Mouse (Mus musculus) heart, embryonic 12.5 days (tissue): ENCODE results near the gene Dock1. TPM values are rescaled to one million over a fixed set of nuclear protein-coding genes. Genes with fewer than 3 reads are reported as not detected.

Experiments
- ATAC-seq: fragments of 200-750 bp; cut with Nextera tagmentation; 2 replicates; pipeline ENCODE4 v1.8.0; 2017; ENCODE audit warnings: moderate TSS enrichment, moderate library complexity; ENCODE audit not compliant: insufficient number of reproducible peaks, low FRiP score
- H3K27ac ChIP-seq: fragments of 300-500 bp; sonication (generic); 2 replicates; pipeline ENCODE4 v1.5.1; 2016; ENCODE audit warnings: mild to moderate bottlenecking, moderate library complexity; ENCODE audit not compliant: poor library complexity, severe bottlenecking
- H3K27me3 ChIP-seq: fragments of 300-500 bp; sonication (generic); replicated peaks from 2 replicates; pipeline ENCODE4 v1.6.1; 2016; ENCODE audit warnings: mild to moderate bottlenecking, moderate library complexity
- H3K36me3 ChIP-seq: fragments of 300-500 bp; sonication (generic); 2 replicates; pipeline ENCODE4 v1.6.1; 2016; ENCODE audit warnings: mild to moderate bottlenecking, moderate library complexity
- H3K4me1 ChIP-seq: fragments of 300-500 bp; sonication (generic); replicated peaks from 2 replicates; pipeline ENCODE4 v1.6.1; 2016; ENCODE audit warnings: mild to moderate bottlenecking
- H3K4me2 ChIP-seq: fragments of 300-500 bp; sonication (generic); 2 replicates; pipeline ENCODE4 v1.6.1; 2016; ENCODE audit warnings: mild to moderate bottlenecking, moderate library complexity
- H3K4me3 ChIP-seq: fragments of 300-500 bp; sonication (generic); 2 replicates; pipeline ENCODE4 v1.5.1; 2016; ENCODE audit warnings: mild to moderate bottlenecking
- H3K9ac ChIP-seq: fragments of 300-500 bp; sonication (generic); 2 replicates; pipeline ENCODE4 v1.6.1; 2016; ENCODE audit warnings: mild to moderate bottlenecking, moderate library complexity
- H3K9me3 ChIP-seq: fragments of 300-500 bp; sonication (generic); replicated peaks from 2 replicates; pipeline ENCODE4 v1.6.1; 2016; ENCODE audit warnings: mild to moderate bottlenecking, moderate library complexity
- WGBS: fragments of 180-500 bp; shearing (Covaris S2); methylation state at CpG from one replicate; pipeline ENCODE4 v1.1.7; 2016; 5-methylcytosine and 5-hydroxymethylcytosine counted together
- polyA plus RNA-seq: library from polyadenylated mRNA; unstranded; fragments of >200 nt; fragmentation: Nextera tagmentation; extraction: Ambion mirVana; gene quantifications from 2 replicates; pipeline ENCODE4 v1.2.1, GENCODE M21; 2016

Gene Dock1
- polyA plus RNA-seq, 1 experiment from 2014 or later, result 31.9 TPM

- H3K27me3 ChIP-seq, result no peaks in the 10 kb centered on the region
- no peak overlapping the region for H3K4me2 ChIP-seq
- no peak overlapping the region for H3K9ac ChIP-seq
- no peaks in the 10 kb centered on the region for H3K36me3 ChIP-seq
- WGBS, result 77% methylated on average over 2 of the region's 2 CpGs
- no peaks in the 10 kb centered on the region for H3K4me1 ChIP-seq
- no peak for ATAC-seq
- H3K9me3 ChIP-seq, result no peaks in the 10 kb centered on the region
- no peak overlapping the region for H3K27ac ChIP-seq
- H3K4me3 ChIP-seq, result no peak overlapping the region
Observed at GRCm38 (mm10) chr7:135210831-135211230, 540.4 kb downstream of the Dock1 start.

- H3K9me3 ChIP-seq, result no peaks in the 10 kb centered on the region
- no peak overlapping the region for H3K27ac ChIP-seq
- no peak for ATAC-seq
- no peaks in the 10 kb centered on the region for H3K27me3 ChIP-seq
- H3K9ac ChIP-seq, result no peak overlapping the region
- no peaks in the 10 kb centered on the region for H3K36me3 ChIP-seq
- 13% methylated on average over 2 of the region's 2 CpGs for whole genome bisulfite sequencing
- H3K4me3 ChIP-seq, result no peak overlapping the region
- H3K4me1 ChIP-seq, result no peaks in the 10 kb centered on the region
- no peak overlapping the region for H3K4me2 ChIP-seq
Observed at GRCm38 (mm10) chr7:135212505-135212904, 542.1 kb downstream of the Dock1 start.

- whole genome bisulfite sequencing, result 74% methylated on average over 2 of the region's 2 CpGs
- H3K36me3 ChIP-seq, result no peaks in the 10 kb centered on the region
- no peaks in the 10 kb centered on the region for H3K27me3 ChIP-seq
- H3K9ac ChIP-seq, result no peak overlapping the region
- H3K27ac ChIP-seq, result no peak overlapping the region
- ATAC-seq, result no peak
- H3K4me3 ChIP-seq, result no peak overlapping the region
- peaks cover 3% of the 10 kb centered on the region for H3K9me3 ChIP-seq
- H3K4me2 ChIP-seq, result no peak overlapping the region
- no peaks in the 10 kb centered on the region for H3K4me1 ChIP-seq
Observed at GRCm38 (mm10) chr7:135221475-135221874, 551.0 kb downstream of the Dock1 start.
